Mouse (Mus musculus): Measurements from ENCODE around the gene Olfr1446. TPM values are rescaled to one million over a fixed set of nuclear protein-coding genes. Genes with fewer than 3 reads are reported as not detected.

Gene Olfr1446
- total and polyA plus RNA-seq, 3 experiments = not detected

GRCm38 (mm10) chr19:12856983-12857382 lies 36.3 kb downstream of the Olfr1446 start, which contains the start of gene Olfr1444:
Gene Olfr1444, plus strand, starts transcription at chr19:12857283.
- Histone ChIP-seq H3K9me3 (replicated peaks; ENCODE audit: insufficient read depth, low read length) (no peaks in the 10 kb centered on the region), H3K36me3 (ENCODE audit: control insufficient read depth in 1 of 2, insufficient read depth in 2 of 2, low read length in 2 of 2) (no peaks in the 10 kb centered on the region), H3K4me3 (ENCODE audit: control insufficient read depth in 1 of 2, insufficient read depth in 1 of 2, low read depth in 2 of 2, low read length in 2 of 2) (no peak within 1 kb of the TSS), H3K79me2 (ENCODE audit: control insufficient read depth, insufficient read depth, low read length, poor library complexity) (no peaks in the 10 kb centered on the region), H3K27me3 (ENCODE audit: control insufficient read depth in 1 of 2, insufficient read depth in 2 of 2, low read length in 2 of 2) (no peaks in the 10 kb centered on the region), H3K4me1 (ENCODE audit: control insufficient read depth in 1 of 2, insufficient read depth in 2 of 2, low read length in 2 of 2) (no peaks in the 10 kb centered on the region), H3K27ac (ENCODE audit: control insufficient read depth, low read depth, low read length) (no peak within 1 kb of the TSS), H3K9ac (ENCODE audit: control insufficient read depth, low read depth, low read length, poor library complexity, severe bottlenecking) (no peak within 1 kb of the TSS)
- DNase-seq (ENCODE audit: low read depth, low spot score) = no peak
- TF ChIP-seq BHLHE40 (IDR thresholded peaks at IDR 0.05; ENCODE audit: borderline replicate concordance, low read depth, low read length) (no peak), ELF1 (IDR thresholded peaks at IDR 0.05; ENCODE audit: low read depth, low read length) (no peak), POLR2AphosphoS2 (IDR thresholded peaks at IDR 0.05; ENCODE audit: low read length) (no peak), NRF1 (IDR thresholded peaks at IDR 0.05; ENCODE audit: insufficient read depth, low read depth, low read length, poor library complexity, severe bottlenecking) (no peak), ZNF384 (IDR thresholded peaks at IDR 0.05; ENCODE audit: low read depth, low read length) (no peak), GABPA (IDR thresholded peaks at IDR 0.05; ENCODE audit: low read depth, low read length) (no peak), MYB (IDR thresholded peaks at IDR 0.05; ENCODE audit: low read depth, low read length) (no peak), NELFE (IDR thresholded peaks at IDR 0.05; ENCODE audit: low read depth, low read length) (no peak), RCOR1 (IDR thresholded peaks at IDR 0.05; ENCODE audit: low read depth, low read length) (no peak), GATA1 (IDR thresholded peaks at IDR 0.05; ENCODE audit: low read depth, low read length) (no peak), MAX (IDR thresholded peaks at IDR 0.05; ENCODE audit: low read length) (no peak)

- H3K27me3 ChIP-seq (ENCODE audit: control insufficient read depth in 1 of 2, insufficient read depth in 2 of 2, low read length in 2 of 2) = no peaks in the 10 kb centered on the region
- no peaks in the 10 kb centered on the region for H3K9me3 ChIP-seq (replicated peaks; ENCODE audit: insufficient read depth, low read length)
- no peaks in the 10 kb centered on the region for H3K36me3 ChIP-seq (ENCODE audit: control insufficient read depth in 1 of 2, insufficient read depth in 2 of 2, low read length in 2 of 2)
- H3K4me1 ChIP-seq (ENCODE audit: control insufficient read depth in 1 of 2, insufficient read depth in 2 of 2, low read length in 2 of 2) = no peaks in the 10 kb centered on the region
- no peak for TF ChIP-seq ZKSCAN1 (IDR thresholded peaks at IDR 0.05; ENCODE audit: low read depth, low read length)
- no peak for TF ChIP-seq TBP (IDR thresholded peaks at IDR 0.05; ENCODE audit: low read depth, low read length)
- no peak for TF ChIP-seq NELFE (IDR thresholded peaks at IDR 0.05; ENCODE audit: low read depth, low read length)
- no peak for TF ChIP-seq MAFK (IDR thresholded peaks at IDR 0.05; ENCODE audit: borderline replicate concordance, low read depth, low read length)
- no peak for TF ChIP-seq TCF12 (IDR thresholded peaks at IDR 0.05; ENCODE audit: low read depth, low read length)
- no peak for TF ChIP-seq TAL1 (IDR thresholded peaks at IDR 0.05; ENCODE audit: low read length)
- no peak for TF ChIP-seq USF2 (IDR thresholded peaks at IDR 0.05; ENCODE audit: borderline replicate concordance in 1 of 2, insufficient read depth in 1 of 2, low read depth in 1 of 2, low read length in 2 of 2)
- TF ChIP-seq POLR2AphosphoS5 (IDR thresholded peaks at IDR 0.05; ENCODE audit: borderline replicate concordance, low read depth, low read length) = no peak
- no peak for TF ChIP-seq MXI1 (IDR thresholded peaks at IDR 0.05; ENCODE audit: low read depth, low read length)
- no peak for TF ChIP-seq EP300 (IDR thresholded peaks at IDR 0.05; ENCODE audit: low read depth in 1 of 2, low read length in 2 of 2)
- no peak for TF ChIP-seq CHD1 (IDR thresholded peaks at IDR 0.05; ENCODE audit: low read depth, low read length)
- no peak for TF ChIP-seq GATA1 (IDR thresholded peaks at IDR 0.05; ENCODE audit: low read depth, low read length)
- no peak for TF ChIP-seq POLR2A (IDR thresholded peaks at IDR 0.05; ENCODE audit: control insufficient read depth in 1 of 2, insufficient read depth in 1 of 2, low read depth in 1 of 2, low read length in 2 of 2, poor library complexity in 1 of 2)
- DNase-seq (ENCODE audit: low read depth, low spot score) = no peak
- H3K9ac ChIP-seq (ENCODE audit: control insufficient read depth, low read depth, low read length, poor library complexity, severe bottlenecking) = no peak within 1 kb of the TSS
- H3K27ac ChIP-seq (ENCODE audit: control insufficient read depth, low read depth, low read length) = no peak within 1 kb of the TSS
- H3K4me3 ChIP-seq (ENCODE audit: control insufficient read depth in 1 of 2, insufficient read depth in 1 of 2, low read depth in 2 of 2, low read length in 2 of 2) = no peak within 1 kb of the TSS
- no peaks in the 10 kb centered on the region for H3K79me2 ChIP-seq (ENCODE audit: control insufficient read depth, insufficient read depth, low read length, poor library complexity)
Observed at GRCm38 (mm10) chr19:12846382-12846781, 46.9 kb downstream of the Olfr1446 start, which contains the start of gene Gm5244. Gene Gm5244, plus strand, starts transcription at chr19:12846682.
